Mouse (Mus musculus) stomach, postnatal 0 days (tissue): ENCODE measurements around the gene Gnb1l.

Experiments
- CTCF ChIP-seq: IDR thresholded peaks from 2 replicates; pipeline ENCODE4 v1.5.1; 2016; ENCODE audit warnings: antibody characterized with exemption, low read depth, mild to moderate bottlenecking, moderate library complexity
- EP300 ChIP-seq: optimal IDR thresholded peaks from 2 replicates; pipeline ENCODE3; 2016; ENCODE audit warnings: antibody characterized with exemption

DNA sequence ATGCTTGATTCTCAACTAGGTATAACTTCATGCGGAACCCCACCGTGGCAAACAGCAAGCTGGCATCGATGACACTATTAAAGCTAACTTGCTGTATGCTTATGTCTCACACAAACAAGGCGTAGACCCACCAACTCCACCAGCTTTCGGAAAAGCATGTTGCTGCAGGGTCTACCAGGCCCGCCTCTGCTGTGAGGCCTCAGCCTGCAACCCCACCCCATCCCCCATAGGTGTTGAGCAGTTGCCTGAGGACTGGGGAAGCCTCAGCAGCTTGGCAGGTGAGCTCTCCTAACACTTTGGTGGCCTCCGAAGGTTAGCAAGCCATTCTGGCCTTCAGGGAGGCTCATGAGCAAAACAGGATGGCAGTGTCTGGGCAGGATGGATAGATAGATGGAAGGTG lies 70.1 kb downstream of the Gnb1l start:
- TF ChIP-seq CTCF = no peak
- no peak for TF ChIP-seq EP300
